Mouse (Mus musculus): ENCODE measurements around the gene Pcdh7.

Pcdh7 gene

DNA sequence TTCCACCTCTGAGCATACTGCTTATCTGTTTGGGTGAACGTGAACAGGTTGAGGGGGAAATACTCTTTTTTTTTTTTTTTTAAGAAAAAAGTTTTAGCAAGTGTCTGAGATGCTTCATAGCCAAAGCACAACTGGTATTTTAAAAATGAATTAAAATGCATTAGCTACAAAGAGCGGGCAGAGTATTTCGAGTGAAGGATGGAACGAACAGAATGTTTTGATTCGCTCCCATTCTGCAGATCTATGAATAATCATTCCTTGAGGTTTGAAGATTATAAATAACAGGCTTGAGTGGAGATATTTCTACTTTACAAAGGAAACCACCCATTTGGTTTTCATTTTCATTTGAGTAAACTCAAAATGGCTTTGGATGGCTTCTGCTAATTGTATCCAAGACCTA lies 214.0 kb downstream of the Pcdh7 start:
- no peak for DNase-seq

- DNase-seq = no peak
Measured at GRCm38 (mm10) chr5:57934666-57935065, 216.9 kb downstream of the Pcdh7 start.

DNA sequence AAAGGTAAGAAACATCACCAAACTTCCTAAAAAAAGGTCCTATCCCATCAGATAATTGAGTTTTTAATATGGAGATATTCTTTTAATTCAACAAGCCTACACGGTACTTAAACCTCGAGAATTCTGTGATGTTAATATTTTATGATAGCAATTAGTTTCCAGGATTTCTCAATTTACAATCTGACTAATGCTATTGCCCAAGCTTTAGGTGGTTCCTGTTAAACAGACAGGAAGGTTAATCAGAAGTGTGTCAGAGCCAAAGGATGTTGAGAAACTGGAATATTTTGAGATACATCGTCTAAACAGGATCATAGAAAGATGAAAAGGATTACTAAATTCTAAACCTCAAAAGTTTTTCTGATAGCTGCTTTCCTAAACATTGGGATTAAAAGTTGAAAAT lies 222.7 kb downstream of the Pcdh7 start:
- no peak for DNase-seq

DNA sequence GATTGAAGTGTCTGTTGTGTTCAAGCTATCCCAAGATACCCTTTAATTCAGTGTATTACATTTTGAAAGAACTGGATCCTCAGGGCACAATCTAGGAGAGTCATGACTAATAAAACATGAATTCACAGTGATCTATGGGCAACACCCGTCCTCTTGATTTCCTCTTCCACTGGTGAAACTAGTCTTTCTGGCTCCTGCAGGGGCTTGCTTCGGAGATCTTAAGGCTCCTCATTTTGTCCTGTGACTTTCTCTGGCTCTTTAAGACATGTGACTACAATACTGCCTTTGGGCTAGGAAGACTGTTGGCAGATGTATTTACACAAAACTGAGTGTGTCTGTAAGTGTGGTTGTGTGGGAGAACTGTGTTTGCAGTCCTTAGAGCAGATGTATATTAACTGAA lies 225.4 kb downstream of the Pcdh7 start:
- DNase-seq = no peak

- DNase-seq = no peak
Measured at GRCm38 (mm10) chr5:57943611-57944010, 225.8 kb downstream of the Pcdh7 start.

GRCm38 (mm10) chr5:57945419-57945818 lies 227.7 kb downstream of the Pcdh7 start:
- DNase-seq = no peak

DNA sequence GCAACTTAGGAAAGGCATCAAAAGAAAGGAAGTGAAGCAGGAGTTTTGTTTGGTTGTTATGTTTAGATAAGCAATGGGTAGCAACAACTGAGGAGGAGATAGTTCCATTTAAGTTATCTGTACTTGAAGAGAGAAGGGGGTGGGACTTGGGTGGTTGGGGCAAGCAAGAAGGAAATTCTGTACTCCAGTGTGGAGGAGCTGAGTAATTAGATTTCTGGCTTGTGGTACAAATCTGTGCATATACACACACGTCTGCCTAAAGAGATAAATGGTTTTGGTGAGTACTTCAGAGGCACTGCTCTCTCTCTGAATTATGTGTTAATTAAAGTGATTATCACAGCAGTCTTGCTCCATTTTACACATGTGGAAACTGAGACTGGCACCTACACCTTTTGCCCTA lies 241.6 kb downstream of the Pcdh7 start:
- no peak for DNase-seq

- no peak for DNase-seq
Measured at GRCm38 (mm10) chr5:57963792-57964191, 246.0 kb downstream of the Pcdh7 start.

- no peak for DNase-seq
Measured at GRCm38 (mm10) chr5:57964201-57964600, 246.4 kb downstream of the Pcdh7 start.

GRCm38 (mm10) chr5:57993584-57993983 lies 275.8 kb downstream of the Pcdh7 start:
- no peak for DNase-seq

DNA sequence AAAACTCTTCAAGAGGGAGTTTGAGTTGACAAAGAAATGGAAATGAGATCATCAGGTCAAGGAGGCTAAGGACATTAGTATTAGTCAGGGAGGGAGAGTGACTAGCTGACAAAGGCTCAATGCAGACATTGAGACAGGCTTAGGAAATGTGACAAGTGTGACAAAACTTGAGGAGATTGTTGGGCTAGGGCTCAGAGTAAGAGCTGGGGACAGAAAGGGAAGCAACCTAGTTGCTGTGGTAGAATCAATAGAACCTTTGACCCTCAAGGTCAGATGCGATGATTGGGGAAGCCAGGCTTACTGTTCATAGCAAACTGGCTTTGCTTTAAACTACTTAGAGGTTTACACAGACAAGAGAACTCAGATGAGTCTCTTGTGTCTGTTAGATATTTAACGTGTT lies 303.6 kb downstream of the Pcdh7 start:
- no peak for DNase-seq

GRCm38 (mm10) chr5:58025123-58025522 lies 307.4 kb downstream of the Pcdh7 start:
- DNase-seq = no peak

- DNase-seq = no peak
Measured at GRCm38 (mm10) chr5:58025759-58026158, 308.0 kb downstream of the Pcdh7 start.

DNA sequence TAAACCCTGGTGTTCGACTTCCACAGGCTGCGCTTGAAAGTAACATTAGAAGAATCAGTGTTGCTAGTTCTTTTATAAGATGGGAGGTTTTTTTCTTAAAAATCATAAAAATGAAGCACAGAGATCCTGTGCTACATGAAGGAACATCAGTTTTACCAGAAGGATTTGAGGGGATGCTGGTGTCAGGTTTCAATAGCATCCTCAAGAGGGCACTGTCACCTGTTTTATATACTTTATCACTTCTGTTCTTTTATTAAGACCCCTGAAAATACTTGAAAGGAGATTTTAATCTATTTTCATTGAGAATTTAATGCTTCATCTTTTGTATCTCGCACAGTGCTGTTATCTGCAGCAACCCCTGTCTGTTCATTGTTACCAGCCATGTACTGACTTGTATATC lies 322.1 kb downstream of the Pcdh7 start:
- no peak for DNase-seq

DNA sequence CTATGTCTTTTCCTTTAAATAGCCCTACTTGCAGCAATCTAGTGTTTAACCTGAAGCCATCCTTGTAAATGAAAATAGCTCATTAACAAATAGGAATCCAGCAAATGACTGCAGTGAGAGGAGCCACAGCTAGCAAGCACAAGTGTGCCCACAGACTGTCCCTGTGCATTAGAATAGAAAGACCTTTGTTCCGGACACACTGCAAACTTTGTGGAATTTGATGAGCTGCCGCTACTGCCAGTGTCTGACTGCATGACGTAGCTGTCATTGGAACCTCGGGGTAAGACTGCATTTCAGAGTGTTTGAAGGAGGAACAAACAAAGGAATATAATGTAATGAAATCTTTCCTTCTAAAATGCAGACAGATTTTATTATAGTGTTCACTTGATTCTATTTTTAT lies 326.4 kb downstream of the Pcdh7 start:
- no peak for DNase-seq

- DNase-seq = no peak
Measured at GRCm38 (mm10) chr5:58081054-58081453, 363.3 kb downstream of the Pcdh7 start.

DNA sequence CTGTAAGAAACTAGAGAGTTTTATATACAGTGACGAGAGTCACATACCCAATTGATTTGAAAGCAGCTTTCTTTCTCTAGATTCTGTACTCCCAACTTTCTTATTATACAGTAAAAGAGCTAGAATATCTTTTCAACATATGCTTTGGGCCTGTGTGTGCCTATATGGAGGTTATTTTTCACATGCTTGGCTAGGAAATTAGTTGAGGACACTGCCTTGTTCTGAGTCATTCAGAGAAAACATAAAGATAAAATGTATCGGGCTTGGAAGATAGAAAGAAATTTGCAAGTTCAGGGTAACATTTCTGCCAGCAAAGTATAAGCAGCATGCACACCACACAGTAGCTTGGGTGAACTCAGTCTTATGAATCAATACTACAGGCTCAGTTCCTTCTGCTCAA lies 364.5 kb downstream of the Pcdh7 start:
- DNase-seq = no peak

- no peak for DNase-seq
Measured at GRCm38 (mm10) chr5:58083056-58083455, 365.3 kb downstream of the Pcdh7 start.

DNA sequence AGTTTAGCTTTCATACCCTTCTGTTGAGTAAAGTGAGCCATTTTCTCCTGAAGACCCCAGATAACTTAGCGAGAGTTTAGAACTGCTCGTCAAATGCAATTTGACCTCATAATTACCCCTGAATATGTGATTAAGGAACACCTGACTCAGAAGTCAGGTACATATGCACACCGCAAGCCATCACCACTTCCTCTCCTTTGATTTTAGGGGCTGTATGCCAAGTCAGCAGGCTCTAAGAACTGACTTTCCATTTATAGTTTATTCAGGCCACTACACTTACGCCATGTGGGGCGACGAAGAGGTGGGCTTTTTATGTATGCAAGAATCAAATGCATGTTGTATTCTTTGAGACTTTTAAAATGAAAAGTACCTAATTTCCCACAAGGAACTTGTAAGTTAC lies 366.2 kb downstream of the Pcdh7 start:
- DNase-seq = no peak

GRCm38 (mm10) chr5:58108665-58109364 lies 391.0 kb downstream of the Pcdh7 start:
- DNase-seq = no peak

- no peak for DNase-seq
Measured at GRCm38 (mm10) chr5:58116096-58116495, 398.3 kb downstream of the Pcdh7 start.

- DNase-seq = no peak
Measured at GRCm38 (mm10) chr5:58117896-58118295, 400.1 kb downstream of the Pcdh7 start.

DNA sequence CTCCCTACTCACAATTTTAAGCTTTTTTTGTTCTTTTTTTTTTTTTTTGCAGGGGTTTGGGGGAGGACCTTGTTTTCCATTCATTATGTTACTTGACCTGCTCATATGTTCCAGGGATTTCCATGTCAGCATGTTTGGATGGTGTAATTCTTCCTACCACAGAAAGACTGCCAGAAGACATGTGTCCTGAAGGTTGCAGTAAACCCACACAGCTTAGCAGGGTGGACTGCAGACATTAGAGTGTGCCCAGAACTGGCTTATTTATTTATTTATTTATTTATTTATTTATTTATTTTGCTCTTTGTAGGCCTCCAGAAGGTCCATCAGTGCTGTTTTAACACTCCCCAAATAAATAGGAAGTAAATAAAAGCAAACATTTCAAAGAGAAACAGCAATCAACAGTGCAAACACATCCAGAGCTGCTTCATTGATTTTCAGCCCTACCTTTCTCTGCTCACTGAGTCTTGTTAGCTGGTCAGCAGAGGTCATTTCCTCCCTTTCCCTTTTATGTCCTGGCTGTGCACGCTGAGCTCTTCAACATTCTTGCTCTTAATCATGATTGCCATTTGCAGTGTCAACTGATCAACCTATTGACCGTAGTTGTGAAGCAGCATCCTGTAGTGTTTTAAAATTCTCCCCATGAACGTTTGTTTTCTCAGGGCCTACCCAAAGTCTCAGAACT lies 401.3 kb downstream of the Pcdh7 start:
- no peak for DNase-seq

DNA sequence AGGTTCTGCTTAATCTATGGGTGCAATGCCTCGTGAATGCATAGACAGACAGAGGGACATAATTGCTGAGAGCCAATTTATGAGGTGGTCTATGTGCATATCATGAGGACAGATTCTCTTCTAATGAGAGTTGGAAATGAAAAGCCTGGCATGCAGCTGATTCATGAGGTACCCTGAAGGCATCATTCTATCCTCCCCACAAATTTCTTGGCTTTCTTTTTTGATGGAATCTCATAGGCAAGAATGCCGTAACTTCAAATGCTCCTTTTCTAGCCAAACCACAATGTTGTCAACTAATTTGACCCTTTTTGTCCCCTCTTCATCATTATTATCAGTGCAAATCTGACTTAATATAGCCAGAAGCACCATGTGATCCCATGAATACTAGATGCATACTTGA lies 426.1 kb downstream of the Pcdh7 start:
- no peak for DNase-seq

DNA sequence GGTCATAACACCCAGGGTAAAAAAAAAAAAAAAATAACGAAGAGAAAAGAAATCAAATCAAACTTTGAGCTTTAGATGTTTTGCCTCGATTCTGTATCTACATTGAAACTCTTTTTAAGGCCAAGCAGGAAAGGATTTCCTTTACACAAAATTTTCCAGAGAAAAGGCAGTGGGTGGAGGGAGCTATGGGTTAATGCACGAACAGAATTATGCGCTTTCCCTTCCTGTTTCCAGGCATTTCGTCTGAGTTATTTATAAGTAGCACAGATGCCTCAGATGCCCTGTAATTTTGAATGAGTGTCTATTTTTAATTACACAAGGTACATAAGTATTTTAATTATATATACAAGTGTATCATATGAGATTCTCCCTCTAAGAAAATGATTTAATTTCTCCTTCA lies 436.2 kb downstream of the Pcdh7 start:
- DNase-seq = no peak
